Mouse (Mus musculus): ENCODE measurements around the gene Ccdc137.

The Ccdc137 gene

GRCm38 (mm10) chr11:120500357-120500756 is 42.4 kb downstream of the Ccdc137 start:
- peak; percentile 96 for DNase-seq

GRCm38 (mm10) chr11:120501018-120501417 is 43.1 kb downstream of the Ccdc137 start:
- peak; percentile 59 for DNase-seq

GRCm38 (mm10) chr11:120501701-120502100 is 43.8 kb downstream of the Ccdc137 start:
- DNase-seq: no peak

GRCm38 (mm10) chr11:120505661-120506060 is 47.7 kb downstream of the Ccdc137 start:
- DNase-seq: no peak

- peak; percentile 73 for DNase-seq
Measured at GRCm38 (mm10) chr11:120506899-120507298, 49.0 kb downstream of the Ccdc137 start.

- no peak for DNase-seq
Measured at GRCm38 (mm10) chr11:120507611-120508289, 49.8 kb downstream of the Ccdc137 start.

- no peak for DNase-seq
Measured at GRCm38 (mm10) chr11:120508290-120508870, 50.5 kb downstream of the Ccdc137 start.

- no peak for DNase-seq
Measured at GRCm38 (mm10) chr11:120509940-120510339, 52.0 kb downstream of the Ccdc137 start.

- DNase-seq: no peak
Measured at GRCm38 (mm10) chr11:120510375-120511030, 52.6 kb downstream of the Ccdc137 start.

GRCm38 (mm10) chr11:120512790-120513453 is 55.0 kb downstream of the Ccdc137 start:
- no peak for DNase-seq

Data from kidney, adult 9 months (tissue).